Mouse (Mus musculus): ENCODE measurements around the gene Dmbt1. TPM values are rescaled to one million over a fixed set of nuclear protein-coding genes. Genes with fewer than 3 reads are reported as not detected.

The Dmbt1 gene
- polyA plus RNA-seq, 2 experiments, result not detected

DNA sequence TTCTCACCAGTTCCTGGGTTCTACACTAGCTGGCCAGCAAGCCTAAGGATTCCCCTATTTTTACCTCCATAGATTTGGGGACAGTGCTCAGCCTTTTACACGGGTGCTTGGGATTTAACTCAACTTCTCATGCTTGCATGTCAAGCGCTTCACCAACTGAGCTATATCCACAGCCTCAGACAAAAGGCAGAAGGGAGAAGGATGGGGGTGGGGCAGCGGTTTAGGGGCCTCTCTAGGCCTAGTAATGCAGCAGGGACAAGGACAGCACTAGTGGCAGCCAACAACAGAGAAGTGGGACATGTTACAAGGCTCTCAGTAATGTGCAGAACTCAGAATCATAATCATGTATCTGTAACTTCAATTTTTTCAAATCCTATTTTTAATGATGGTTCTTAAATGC is 135.9 kb downstream of the Dmbt1 start:
- whole genome bisulfite sequencing (ENCODE audit: insufficient replicate concordance), result 34% methylated on average over 3 of the region's 3 CpGs

GRCm38 (mm10) chr7:131169099-131169498 is 137.2 kb downstream of the Dmbt1 start:
- no peak overlapping the region for H3K4me3 ChIP-seq (ENCODE audit: insufficient read depth in 1 of 2, low read depth in 2 of 2, low read length in 2 of 2)
- no peak overlapping the region for H3K27ac ChIP-seq
- no peaks in the 10 kb centered on the region for H3K27me3 ChIP-seq (ENCODE audit: control insufficient read depth, insufficient read depth, low read length)
- ATAC-seq (ENCODE audit: insufficient read depth) (no peak), DNase-seq (ENCODE audit: low read depth in 3 of 3, low spot score in 3 of 3) (no peak)
- H3K4me2 ChIP-seq (ENCODE audit: low read depth), result no peak overlapping the region
- no peaks in the 10 kb centered on the region for H3K4me1 ChIP-seq (replicated peaks; ENCODE audit: control insufficient read depth in 2 of 2, insufficient read depth in 2 of 2, low read length in 1 of 2)
- H3K9me3 ChIP-seq (ENCODE audit: control insufficient read depth, low read length), result no peaks in the 10 kb centered on the region
- no peaks in the 10 kb centered on the region for H3K36me3 ChIP-seq (replicated peaks; ENCODE audit: control insufficient read depth, insufficient read depth, low read depth)
- TF ChIP-seq EP300 (IDR thresholded peaks at IDR 0.05; ENCODE audit: low read depth) (no peak), CTCF (IDR thresholded peaks at IDR 0.05; ENCODE audit: low read depth) (no peak)
- H3K9ac ChIP-seq (replicated peaks), result no peak overlapping the region
- WGBS (ENCODE audit: insufficient replicate concordance), result 13% methylated on average over 2 of the region's 2 CpGs

More for the DNA sequence above, 135.9 kb downstream of the Dmbt1 start:
- ATAC-seq (ENCODE audit: insufficient read depth), result no peak
- Histone ChIP-seq H3K36me3 (replicated peaks; ENCODE audit: control insufficient read depth, insufficient read depth, low read depth) (no peaks in the 10 kb centered on the region), H3K9ac (replicated peaks) (no peak overlapping the region), H3K4me1 (replicated peaks; ENCODE audit: control insufficient read depth in 2 of 2, insufficient read depth in 2 of 2, low read length in 1 of 2) (no peaks in the 10 kb centered on the region), H3K27ac (no peak overlapping the region), H3K27me3 (ENCODE audit: control insufficient read depth, insufficient read depth, low read length) (no peaks in the 10 kb centered on the region), H3K4me3 (ENCODE audit: insufficient read depth in 1 of 2, low read depth in 2 of 2, low read length in 2 of 2) (no peak overlapping the region), H3K4me2 (ENCODE audit: low read depth) (no peak overlapping the region), H3K9me3 (ENCODE audit: control insufficient read depth, low read length) (no peaks in the 10 kb centered on the region)
- no peak for DNase-seq (ENCODE audit: low read depth in 3 of 3, low spot score in 3 of 3)
- TF ChIP-seq CTCF (IDR thresholded peaks at IDR 0.05; ENCODE audit: low read depth) (no peak), EP300 (IDR thresholded peaks at IDR 0.05; ENCODE audit: low read depth) (no peak)

Other genes starting within 250 kb of the Dmbt1 start
- gene Plekha1, start 166.3 kb upstream of the Dmbt1 start, polyA plus RNA-seq (2012; rRNA removed), result 6.4 and 7.1 TPM in 2 replicates
- gene Plekha1, start 166.3 kb upstream of the Dmbt1 start, polyA plus RNA-seq (2014; fragmentation: Nextera tagmentation; extraction: Ambion mirVana), result 5.0 and 5.1 TPM in 2 replicates
- 0.12 and 0.30 TPM in 2 replicates for gene Htra1, start 95.9 kb upstream of the Dmbt1 start, polyA plus RNA-seq (2012; rRNA removed)
- gene Htra1, start 95.9 kb upstream of the Dmbt1 start, polyA plus RNA-seq (2014; fragmentation: Nextera tagmentation; extraction: Ambion mirVana), result 0.17 and 0.25 TPM in 2 replicates
- gene 4933402N03Rik, start 114.3 kb downstream of the Dmbt1 start, polyA plus RNA-seq (2012; rRNA removed), result not detected in 2 replicates
- not detected in 2 replicates for gene 4933402N03Rik, start 114.3 kb downstream of the Dmbt1 start, polyA plus RNA-seq (2014; fragmentation: Nextera tagmentation; extraction: Ambion mirVana)
- not detected in 2 replicates for gene 5430419D17Rik, start 142.3 kb downstream of the Dmbt1 start, polyA plus RNA-seq (2012; rRNA removed)
- gene 5430419D17Rik, start 142.3 kb downstream of the Dmbt1 start, polyA plus RNA-seq (2014; fragmentation: Nextera tagmentation; extraction: Ambion mirVana), result not detected in 2 replicates

All from liver, embryonic 14.5 days (tissue).